Mouse (Mus musculus): ENCODE results near the gene AL732309.1.
A peak's percentile ranks its signal among the peaks of the same experiment; 100 is the strongest.

Gene AL732309.1

DNA sequence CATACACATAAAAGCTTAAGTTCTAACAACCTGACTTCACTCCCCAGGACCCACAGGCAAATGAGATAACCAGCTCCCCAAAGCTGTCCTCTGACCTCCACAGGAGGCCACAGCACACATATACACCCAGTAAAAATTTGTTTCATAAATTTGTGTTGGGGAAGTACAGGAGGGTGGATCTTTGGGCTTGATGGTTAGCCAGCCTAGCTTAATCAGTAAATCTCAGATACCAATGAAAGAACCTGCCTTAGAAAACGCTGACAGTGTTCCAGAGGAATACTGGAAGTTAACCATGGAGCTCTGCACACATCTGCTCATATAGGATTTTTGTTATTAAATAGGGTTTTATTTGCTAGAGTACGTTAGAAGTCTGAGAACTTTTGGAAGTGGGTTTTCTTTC, 29.0 kb downstream of the AL732309.1 start:
- DNase-seq (ENCODE audit: low read depth, low spot score): no peak

DNA sequence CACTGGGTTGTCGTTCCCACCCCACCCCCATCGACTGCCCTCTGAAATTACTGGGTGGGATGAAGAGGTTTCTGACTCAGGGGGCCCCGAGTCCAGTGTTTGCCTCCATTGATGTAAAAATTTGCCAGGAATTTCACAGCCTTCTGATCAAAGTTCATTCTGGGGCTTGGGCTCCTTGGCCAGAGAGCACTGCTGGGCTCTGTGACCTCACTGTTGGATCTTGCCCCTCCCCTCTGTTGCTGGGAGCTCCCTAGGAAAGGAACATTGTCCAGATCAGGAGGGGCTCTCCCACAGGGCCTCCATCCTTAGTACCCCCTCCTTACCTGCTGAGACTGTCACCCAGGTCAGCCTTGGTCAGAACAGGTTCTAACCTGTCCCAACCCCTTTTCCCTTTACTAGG, 32.2 kb downstream of the AL732309.1 start, which contains the start of gene Stpg3:
Gene Stpg3 (minus strand): TSS at position 194 of the 400 bp plus-strand sequence.
- no peak for DNase-seq (ENCODE audit: low read depth, low spot score)

DNA sequence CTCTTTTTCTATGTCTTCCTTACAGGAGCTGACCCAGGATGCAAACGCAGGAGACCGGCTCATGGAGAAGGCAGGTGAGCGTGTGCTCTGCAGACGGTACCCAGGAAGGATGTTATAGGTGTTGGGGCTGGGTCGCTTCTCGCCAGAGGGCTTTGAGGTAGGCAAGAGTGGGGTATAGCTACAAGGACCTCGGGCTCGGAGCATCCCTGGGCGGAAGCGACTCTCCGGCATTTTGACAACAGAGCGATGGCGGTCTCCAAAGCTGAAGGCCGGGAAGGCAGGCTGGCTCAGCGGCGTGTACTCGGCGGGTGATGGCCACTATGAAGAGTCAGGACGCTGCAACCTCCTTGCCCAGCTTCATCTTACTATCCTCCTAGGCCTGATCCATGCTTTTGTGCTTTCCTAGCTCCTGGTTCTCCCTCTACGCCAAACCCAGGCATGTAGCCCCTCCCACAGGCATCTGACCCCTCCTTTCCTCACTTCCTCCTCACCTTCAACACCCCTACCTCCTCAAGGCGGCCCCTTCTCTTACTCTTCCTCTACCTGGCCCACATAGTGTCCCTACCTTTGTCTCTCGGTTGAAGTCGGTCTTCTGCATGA, 33.3 kb downstream of the AL732309.1 start:
- no peak for DNase-seq (ENCODE audit: low read depth, low spot score)

DNA sequence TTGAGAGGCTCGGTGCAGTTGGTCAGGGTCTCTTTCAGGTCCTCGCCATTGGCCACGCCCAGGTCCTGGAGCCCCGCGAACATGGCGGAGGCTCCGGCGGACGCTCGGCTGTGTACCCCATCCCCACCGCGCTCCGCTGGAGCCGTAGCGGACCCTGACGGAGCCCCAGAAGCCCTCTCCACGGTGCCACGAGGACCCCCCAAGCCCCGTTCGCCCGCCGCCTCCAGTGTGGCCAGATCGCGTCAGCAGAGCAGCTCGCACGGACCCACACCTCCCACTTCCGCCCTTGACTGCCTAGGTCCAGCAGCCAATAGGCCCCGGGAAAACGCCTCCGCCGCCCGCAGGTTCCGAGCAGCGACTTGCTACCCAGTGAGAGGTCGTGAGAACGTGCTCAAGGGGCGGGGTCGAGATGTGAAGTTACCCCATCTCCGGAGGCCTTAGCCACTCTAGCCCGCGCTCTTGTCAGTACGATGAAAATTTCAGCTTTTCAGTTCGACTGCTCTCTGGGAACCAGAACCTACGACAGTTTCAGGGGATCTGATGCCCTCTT, 35.5 kb downstream of the AL732309.1 start, which contains the start of gene Nelfb:
Gene Nelfb (minus strand): TSS at position 369 of the 550 bp plus-strand sequence.
- peak; percentile 73 for DNase-seq (ENCODE audit: low read depth, low spot score)

DNA sequence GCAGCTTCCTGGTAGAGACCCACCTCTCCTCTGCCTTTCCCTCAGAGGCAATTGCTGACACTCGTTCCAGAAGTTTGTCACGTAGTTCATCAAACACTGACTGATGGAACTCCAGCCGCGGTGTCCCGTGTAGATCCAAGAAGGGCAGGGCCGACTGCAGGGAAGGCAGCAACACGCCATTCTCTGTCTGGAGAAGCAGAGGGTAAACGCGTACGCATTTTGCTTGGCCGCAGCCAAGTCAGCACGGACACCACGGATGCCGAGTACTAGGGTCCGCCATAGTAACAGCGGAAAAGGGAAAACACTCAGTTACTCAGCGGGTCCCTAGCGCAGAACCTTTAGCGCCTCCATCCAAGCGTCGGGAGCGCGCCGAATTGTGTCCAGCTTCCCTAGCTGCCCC, 36.0 kb downstream of the AL732309.1 start:
- no peak for DNase-seq (ENCODE audit: low read depth, low spot score)

DNA sequence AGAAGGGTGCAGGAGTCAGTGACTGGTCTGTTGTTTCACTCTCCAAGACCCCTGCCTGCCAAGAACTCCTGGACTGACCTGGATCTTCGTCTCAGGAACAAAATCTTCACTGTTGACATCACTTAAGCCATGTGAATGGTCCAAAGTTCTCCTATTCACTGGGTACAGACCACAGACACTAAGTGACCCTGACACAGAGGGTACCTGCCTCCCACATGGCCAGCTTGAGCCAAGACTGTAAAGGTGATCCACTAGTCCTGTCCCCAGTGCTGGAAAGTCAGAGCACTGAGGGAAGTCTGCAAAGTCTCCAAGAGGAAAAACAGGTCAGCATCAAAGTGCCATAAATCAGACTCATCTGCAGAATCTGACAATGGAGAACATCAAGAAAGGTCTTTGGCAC, 39.1 kb downstream of the AL732309.1 start:
- DNase-seq (ENCODE audit: low read depth, low spot score): no peak

DNA sequence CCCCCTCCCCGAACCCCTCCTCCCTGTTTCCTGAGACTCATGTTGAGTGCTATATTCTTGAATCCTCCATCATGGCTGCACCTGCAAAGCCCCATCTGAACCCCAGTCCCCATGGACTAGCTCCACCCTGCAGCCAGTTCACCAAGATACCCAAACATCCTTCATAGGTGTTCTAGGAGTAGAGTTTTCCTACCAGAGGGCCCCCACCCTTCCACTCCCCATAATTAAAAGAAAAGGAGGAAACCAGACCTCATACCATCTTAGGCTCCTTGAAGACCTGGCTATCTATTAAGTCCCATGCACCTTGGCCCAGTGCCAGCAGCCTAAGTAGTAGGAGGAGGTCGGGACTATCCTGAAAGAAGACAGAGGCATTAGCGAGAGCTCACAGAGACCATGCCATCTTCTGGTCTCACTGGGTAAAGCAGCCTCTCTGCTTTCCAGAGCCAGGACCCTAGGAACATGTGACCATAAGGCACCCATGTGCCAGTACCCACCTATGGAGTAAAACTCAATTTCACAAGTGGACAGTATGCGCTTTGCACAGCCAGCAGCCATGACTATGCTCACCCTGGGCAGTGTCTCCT, 42.9 kb downstream of the AL732309.1 start:
- no peak for DNase-seq (ENCODE audit: low read depth, low spot score)

DNA sequence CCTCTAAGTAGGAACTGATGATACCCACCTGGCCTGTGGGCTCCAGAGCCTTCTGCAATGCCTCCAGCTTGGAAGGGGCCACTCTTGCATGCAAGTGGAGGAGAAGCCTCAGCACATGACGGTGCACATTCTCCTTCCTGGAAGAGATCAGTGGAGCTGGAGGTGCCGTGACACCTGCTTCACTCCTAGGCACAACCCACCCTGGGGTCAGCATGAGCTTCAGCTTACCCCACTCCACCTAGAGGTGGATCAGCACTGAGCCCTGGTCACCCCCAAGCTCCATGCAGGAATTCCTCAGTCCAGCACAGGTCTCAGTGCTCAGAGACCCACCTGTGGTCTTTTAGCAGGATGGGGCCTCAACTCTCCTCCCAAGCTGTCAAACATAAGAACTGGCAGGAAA, 46.0 kb downstream of the AL732309.1 start:
- no peak for DNase-seq (ENCODE audit: low read depth, low spot score)

DNA sequence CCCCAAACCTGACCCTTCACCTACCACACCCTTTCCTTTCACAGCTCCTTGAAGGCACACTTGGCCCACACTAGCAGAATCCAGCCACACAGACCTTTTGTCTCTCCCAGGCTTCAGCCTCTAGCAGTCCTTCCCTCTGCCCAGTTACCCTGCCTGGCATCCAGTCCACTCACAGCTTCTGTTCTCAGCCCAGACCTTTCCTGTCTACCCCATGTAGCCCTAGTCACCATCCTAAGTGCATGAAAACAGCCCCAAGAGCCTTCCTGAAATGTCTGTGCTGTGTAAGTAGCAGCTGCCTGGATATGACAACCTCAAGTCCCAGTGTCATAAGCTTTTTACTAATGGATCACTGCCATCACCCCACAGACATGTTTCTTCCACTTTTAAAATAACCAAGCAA, 48.7 kb downstream of the AL732309.1 start:
- DNase-seq (ENCODE audit: low read depth, low spot score): no peak

DNA sequence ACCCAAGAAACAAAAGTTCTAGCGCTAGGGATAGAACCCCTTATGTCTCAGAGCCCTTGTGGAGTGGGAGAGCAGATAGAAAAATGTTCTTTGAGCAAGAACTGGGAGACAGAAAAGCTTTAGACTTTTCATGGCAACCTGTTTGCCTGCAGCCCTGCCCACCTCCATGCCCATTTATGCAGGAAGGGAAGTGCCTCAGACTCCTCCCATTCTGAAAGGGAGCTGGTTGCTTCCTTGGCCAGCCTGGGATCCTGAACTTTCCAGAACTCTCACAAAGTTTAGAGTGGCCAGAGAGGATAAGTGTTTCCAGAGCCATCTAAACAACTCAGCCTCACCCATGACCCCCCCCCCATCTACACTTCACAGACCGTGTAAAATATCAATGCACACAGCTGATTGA, 49.5 kb downstream of the AL732309.1 start:
- DNase-seq (ENCODE audit: low read depth, low spot score): no peak

DNA sequence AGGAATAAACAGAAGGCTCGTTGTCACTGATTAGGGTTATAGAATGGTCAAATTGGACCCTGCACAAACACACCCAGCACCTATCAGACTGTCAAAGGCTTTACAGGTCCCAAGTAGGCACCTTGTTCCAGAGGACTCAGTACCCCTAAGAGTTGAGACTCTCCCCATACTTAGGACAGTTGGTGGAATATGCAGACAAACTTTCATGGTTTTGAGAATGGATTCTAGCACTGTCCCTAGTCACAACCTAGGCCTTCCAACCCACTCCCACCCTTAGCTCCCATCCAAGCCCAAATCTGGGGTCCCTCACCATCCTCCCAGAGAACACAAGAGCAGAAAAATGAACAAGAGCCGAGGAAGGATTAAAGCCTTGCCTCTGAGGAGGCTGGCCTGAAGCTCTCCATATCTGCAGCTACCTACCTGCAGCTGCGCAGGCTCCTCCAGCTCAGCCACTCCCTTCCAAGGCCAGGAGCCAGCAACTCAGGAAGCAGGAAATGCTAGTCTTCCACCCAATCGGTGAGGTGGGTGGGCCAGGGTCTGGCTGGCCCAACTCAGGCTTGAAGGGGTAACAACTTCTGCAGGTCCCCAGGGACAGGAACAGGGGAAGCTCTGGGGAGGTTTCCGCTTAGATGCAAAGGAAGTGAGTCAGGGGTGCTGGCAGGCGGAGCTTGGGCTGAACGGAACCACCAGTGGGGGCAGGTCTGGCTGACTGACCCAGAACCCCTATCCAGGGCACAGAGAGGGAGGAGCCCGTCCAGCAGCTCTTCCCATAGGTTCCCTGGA, 50.3 kb downstream of the AL732309.1 start, which contains the start of gene Tor4a:
Gene Tor4a (minus strand): TSS at position 715 of the 783 bp plus-strand sequence.
- no peak for DNase-seq (ENCODE audit: low read depth, low spot score)

DNA sequence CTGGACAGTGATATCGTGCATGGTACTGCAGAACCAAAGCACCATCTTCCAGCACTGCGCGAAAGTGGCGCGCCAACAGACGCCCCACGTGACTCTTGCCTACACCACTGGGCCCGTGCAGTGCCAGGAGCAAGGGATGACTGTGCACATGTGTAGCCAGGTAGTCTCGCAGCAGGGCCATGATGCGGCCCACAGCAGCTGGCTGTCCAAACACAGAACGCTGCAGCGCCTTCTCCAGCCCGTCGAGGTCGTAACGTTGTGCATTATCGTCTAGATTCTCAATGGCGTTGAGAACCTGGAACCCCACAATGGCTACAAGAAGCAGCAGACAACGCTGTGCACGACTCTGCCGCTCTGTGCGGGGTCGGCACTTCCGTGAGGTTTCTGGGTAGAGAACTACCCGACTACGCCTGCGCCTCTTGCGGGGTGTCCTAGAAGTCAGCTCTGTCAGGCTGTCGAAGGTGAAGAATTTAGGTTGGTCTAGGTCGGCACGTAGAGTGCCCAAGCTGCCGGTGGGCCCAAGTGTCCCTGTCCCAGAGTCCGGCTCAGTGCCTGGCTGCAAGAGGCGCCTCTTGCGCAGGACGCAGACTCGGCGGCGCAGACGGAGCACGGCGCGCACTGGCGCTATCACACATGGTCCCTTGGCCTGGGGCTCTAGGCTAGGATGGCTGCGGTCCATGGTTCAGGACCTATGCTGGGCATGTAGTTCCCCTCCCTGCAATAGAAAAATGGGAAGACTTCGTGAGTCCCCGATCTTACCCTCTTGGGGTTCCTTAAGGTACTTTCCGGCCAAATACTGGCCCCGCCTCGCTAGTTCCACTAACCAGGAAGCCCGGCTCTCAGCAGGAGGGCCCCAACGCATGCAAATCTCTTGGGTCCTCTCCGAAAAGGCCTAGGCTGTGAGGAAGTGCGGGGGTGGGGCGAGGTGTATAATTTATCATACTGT, 51.2 kb downstream of the AL732309.1 start:
- DNase-seq (ENCODE audit: low read depth, low spot score): no peak

Data from retina, adult 2 months (tissue).